Mouse (Mus musculus) kidney, adult 2 months (tissue): ENCODE data around the gene Srgap1. TPM values are rescaled to one million over a fixed set of nuclear protein-coding genes. Genes with fewer than 3 reads are reported as not detected.

Experiments used
- DNase-seq: peaks from one replicate; pipeline ENCODE4 v3.0.0; 2021
- H3K27ac ChIP-seq: fragments of 200-500 bp; 2 replicates; pipeline ENCODE4 v1.5.1; 2012; ENCODE audit warnings: low read depth, low read length, control low read depth, inconsistent platforms; ENCODE audit not compliant: insufficient read depth
- H3K27me3 ChIP-seq: fragments of 200-500 bp; replicated peaks from 2 replicates; pipeline ENCODE4 v1.6.1; 2012; ENCODE audit warnings: mild to moderate bottlenecking, moderate library complexity, low read length, inconsistent platforms; ENCODE audit not compliant: control insufficient read depth, insufficient read depth
- H3K36me3 ChIP-seq: fragments of 200-500 bp; 2 replicates; pipeline ENCODE4 v1.6.1; 2012; ENCODE audit warnings: mild to moderate bottlenecking, moderate library complexity, low read length, inconsistent platforms; ENCODE audit not compliant: control insufficient read depth, insufficient read depth
- H3K4me1 ChIP-seq: fragments of 200-500 bp; 2 replicates; pipeline ENCODE4 v1.6.1; 2011; ENCODE audit warnings: low read length; ENCODE audit not compliant: control insufficient read depth, insufficient read depth
- H3K4me3 ChIP-seq: fragments of 200-500 bp; 2 replicates; pipeline ENCODE4 v1.5.1; 2011; ENCODE audit warnings: mild to moderate bottlenecking, low read depth, low read length, control low read depth; ENCODE audit not compliant: insufficient read depth
- CTCF ChIP-seq: fragments of 200-500 bp; conservative IDR thresholded peaks from 2 replicates; pipeline ENCODE4 v1.5.1; 2011; ENCODE audit warnings: low read depth, mild to moderate bottlenecking, control low read depth, low read length, moderate library complexity, mixed read lengths; ENCODE audit not compliant: insufficient read depth, insufficient read length
- POLR2A ChIP-seq: fragments of 200-500 bp; IDR thresholded peaks from one replicate; pipeline ENCODE4 v1.6.1; 2011; ENCODE audit warnings: low read depth, low read length, control low read depth
- WGBS: fragments of 180-500 bp; shearing (Covaris S2); methylation state at CpG from one replicate; pipeline ENCODE4 v1.1.7; 2018; 5-methylcytosine and 5-hydroxymethylcytosine counted together
- polyA plus RNA-seq: library from polyadenylated mRNA; depleted of rRNA; stranded (reverse); fragments of >200 nt; gene quantifications from 2 replicates; pipeline ENCODE4 v1.2.3, GENCODE M21; 2012

The Srgap1 gene
- polyA plus RNA-seq, 1 experiment, result 3.4 TPM

DNA sequence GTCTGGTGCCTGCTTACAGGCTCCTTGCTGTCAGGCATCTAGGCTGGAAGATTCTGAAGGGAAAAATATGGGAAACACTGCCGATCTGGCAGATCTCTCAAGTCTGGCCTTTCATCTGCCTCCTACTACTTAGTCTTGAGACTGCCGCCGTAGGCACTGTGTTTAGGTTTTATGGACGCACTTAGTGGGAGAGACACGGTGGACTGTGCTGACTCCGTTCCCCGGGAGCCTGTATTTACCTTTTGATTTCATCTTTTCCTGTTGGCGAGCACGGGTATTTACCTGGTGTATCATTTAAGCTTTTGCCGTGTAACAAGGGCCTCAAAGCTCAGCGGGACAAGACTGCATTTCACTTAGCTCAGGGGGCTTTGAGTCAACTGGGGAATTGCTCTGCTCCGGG is 131.6 kb downstream of the Srgap1 start:
- TF ChIP-seq POLR2A (no peak), CTCF (no peak)
- no peaks in the 10 kb centered on the region for H3K27me3 ChIP-seq
- H3K4me1 ChIP-seq, result no peaks in the 10 kb centered on the region
- WGBS, result 81% methylated on average over 12 of the region's 12 CpGs
- no peak for DNase-seq
- no peaks in the 10 kb centered on the region for H3K36me3 ChIP-seq
- no peak overlapping the region for H3K27ac ChIP-seq
- H3K4me3 ChIP-seq, result no peak overlapping the region

GRCm38 (mm10) chr10:121904137-121904536 is 143.0 kb downstream of the Srgap1 start:
- TF ChIP-seq POLR2A (no peak), CTCF (no peak)
- Histone ChIP-seq H3K27me3 (no peaks in the 10 kb centered on the region), H3K4me1 (peaks cover 4% of the 10 kb centered on the region; the same call in 1 of the 2 replicates), H3K4me3 (no peak overlapping the region), H3K36me3 (no peaks in the 10 kb centered on the region), H3K27ac (no peak overlapping the region; the same call in 1 of the 2 replicates)
- DNase-seq, result peak; percentile 53
- WGBS, result 10% methylated on average over 1 of the region's 1 CpGs

GRCm38 (mm10) chr10:121902651-121903050 is 144.5 kb downstream of the Srgap1 start:
- WGBS, result 86% methylated on average over 8 of the region's 8 CpGs
- Histone ChIP-seq H3K27ac (no peak overlapping the region), H3K36me3 (no peaks in the 10 kb centered on the region), H3K4me3 (no peak overlapping the region), H3K27me3 (no peaks in the 10 kb centered on the region), H3K4me1 (peaks cover 4% of the 10 kb centered on the region; the same call in 1 of the 2 replicates)
- TF ChIP-seq CTCF (no peak), POLR2A (no peak)
- DNase-seq, result no peak

DNA sequence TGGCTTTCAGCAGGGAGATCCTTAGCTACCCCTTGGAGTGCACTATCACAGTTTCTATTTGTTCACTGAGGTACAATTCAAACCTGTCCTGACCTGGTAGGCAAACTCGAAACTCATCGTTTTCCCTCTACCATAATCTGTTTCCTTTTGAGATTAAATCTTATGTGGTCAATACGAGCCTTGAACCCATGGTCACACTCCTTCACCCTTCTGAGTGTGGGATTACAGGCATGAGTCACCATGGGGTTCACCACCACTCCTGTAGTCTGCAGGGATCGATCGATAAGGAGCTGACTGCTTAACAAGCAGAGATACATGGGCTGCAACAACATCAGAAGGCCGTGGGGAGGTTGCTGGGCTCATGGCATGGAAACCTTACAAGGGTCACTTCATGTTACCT is 146.3 kb downstream of the Srgap1 start:
- 85% methylated on average over 6 of the region's 6 CpGs for WGBS
- no peaks in the 10 kb centered on the region for H3K36me3 ChIP-seq

GRCm38 (mm10) chr10:121899706-121900105 is 147.4 kb downstream of the Srgap1 start:
- 0 out of 2 replicates have a peak, but pooled peaks cover 4% of the 10 kb centered on the region for H3K4me1 ChIP-seq
- WGBS, result 99% methylated on average over 6 of the region's 6 CpGs
- H3K27ac ChIP-seq, result no peak overlapping the region

More for the DNA sequence above, 146.3 kb downstream of the Srgap1 start:
- Histone ChIP-seq H3K27me3 (no peaks in the 10 kb centered on the region), H3K4me1 (0 out of 2 replicates have a peak, but pooled peaks cover 4% of the 10 kb centered on the region), H3K4me3 (no peak overlapping the region), H3K27ac (no peak overlapping the region)
- DNase-seq, result no peak
- TF ChIP-seq POLR2A (no peak), CTCF (no peak)

DNA sequence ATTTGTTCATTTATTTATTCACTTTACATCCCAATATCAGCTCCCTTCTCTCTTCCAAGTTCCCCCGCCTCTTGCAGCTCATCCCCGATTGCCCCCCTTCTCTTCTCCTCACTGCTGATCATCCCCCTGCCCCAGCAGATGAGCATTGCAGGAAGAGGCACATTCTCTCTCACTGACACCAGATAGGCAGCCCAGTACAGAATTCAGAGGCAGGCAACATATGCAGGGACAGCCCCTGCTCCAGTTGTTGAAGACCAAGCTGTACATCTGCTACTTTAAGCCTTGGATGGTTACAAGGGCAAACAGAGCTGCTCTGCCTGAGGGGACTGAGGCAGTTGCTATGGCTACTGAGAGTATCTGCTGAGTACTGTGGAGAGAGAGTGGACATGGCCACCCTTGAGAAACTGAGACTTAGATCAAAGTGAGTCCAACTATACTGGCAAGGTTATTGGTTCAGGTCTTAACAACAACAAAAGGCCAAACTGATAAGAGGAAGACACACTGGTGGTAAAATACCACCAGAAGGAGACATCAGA is 149.2 kb downstream of the Srgap1 start:
- no peak for DNase-seq
- Histone ChIP-seq H3K27me3 (no peaks in the 10 kb centered on the region), H3K27ac (no peak overlapping the region), H3K4me1 (no peaks in the 10 kb centered on the region), H3K36me3 (no peaks in the 10 kb centered on the region), H3K4me3 (no peak overlapping the region)
- WGBS, result 95% methylated on average over 2 of the region's 2 CpGs
- TF ChIP-seq POLR2A (no peak), CTCF (no peak)

More at GRCm38 (mm10) chr10:121899706-121900105, 147.4 kb downstream of the Srgap1 start:
- no peak for TF ChIP-seq POLR2A
- no peak for TF ChIP-seq CTCF
- H3K36me3 ChIP-seq, result no peaks in the 10 kb centered on the region
- no peaks in the 10 kb centered on the region for H3K27me3 ChIP-seq
- H3K4me3 ChIP-seq, result no peak overlapping the region
- DNase-seq, result no peak

DNA sequence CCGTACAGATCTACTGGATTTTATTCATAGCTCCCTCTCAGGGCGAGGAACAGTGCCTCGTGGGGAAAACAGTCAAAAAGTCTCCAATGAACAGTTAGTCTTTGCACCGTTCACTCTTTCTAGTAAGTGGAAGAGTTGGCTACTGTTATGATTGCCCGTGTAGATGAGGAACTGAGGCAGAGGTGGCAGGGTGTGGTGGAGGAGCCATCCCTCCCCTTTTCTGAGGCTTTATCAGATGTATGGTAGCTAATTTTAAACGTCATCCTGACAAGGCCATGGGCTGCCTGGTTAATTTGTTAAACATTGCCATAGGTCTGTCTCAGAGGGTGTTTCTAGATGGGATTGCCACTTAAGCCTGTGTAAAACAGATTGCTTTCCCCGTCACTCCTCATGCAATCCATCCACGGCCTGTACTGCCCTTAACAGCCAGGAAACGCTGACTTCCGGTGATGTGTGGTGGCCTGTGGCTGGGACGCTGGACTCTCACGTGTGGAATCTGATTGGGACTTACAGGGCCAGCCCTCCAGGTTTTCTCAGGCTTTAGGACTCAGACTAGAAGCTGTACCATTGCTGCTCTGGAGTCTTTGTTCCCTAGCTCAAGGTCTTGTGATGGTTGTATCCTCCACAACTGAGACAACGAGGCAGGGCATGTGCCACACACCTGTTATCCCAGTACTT is 155.6 kb downstream of the Srgap1 start:
- Histone ChIP-seq H3K27me3 (no peaks in the 10 kb centered on the region), H3K36me3 (no peaks in the 10 kb centered on the region), H3K27ac (no peak overlapping the region), H3K4me3 (no peak overlapping the region), H3K4me1 (no peaks in the 10 kb centered on the region)
- TF ChIP-seq CTCF (no peak), POLR2A (no peak)
- no peak for DNase-seq
- WGBS, result 47% methylated on average over 13 of the region's 13 CpGs
